Mouse (Mus musculus): ENCODE results near the gene Slc7a6. TPM values are rescaled to one million over a fixed set of nuclear protein-coding genes. Genes with fewer than 3 reads are reported as not detected.

Slc7a6 gene
- total RNA-seq, 2 experiments from 2014 or later = 34.6 to 35.0 TPM

Other genes with a start within 250 kb of the Slc7a6 start
- gene Ctrl, start 235.0 kb upstream of the Slc7a6 start, total RNA-seq (2021) = 1 to 10 TPM; 2.1 to 2.2 TPM
- gene Psmb10, start 230.4 kb upstream of the Slc7a6 start, total RNA-seq (2021) = 10 to 100 TPM; 50.6 to 70.2 TPM
- gene Lcat, start 225.5 kb upstream of the Slc7a6 start, total RNA-seq (2021) = 1 to 10 TPM; 6.4 to 8.3 TPM
- gene Slc12a4, start 202.8 kb upstream of the Slc7a6 start, total RNA-seq (2021) = 10 to 100 TPM; 19.0 to 21.5 TPM
- gene Dpep3, start 189.4 kb upstream of the Slc7a6 start, total RNA-seq (2021) = not detected
- 10 to 100 TPM; 19.6 to 23.8 TPM for gene Dus2, start 177.5 kb upstream of the Slc7a6 start, total RNA-seq (2021)
- gene Dpep2nb, start 162.9 kb upstream of the Slc7a6 start, total RNA-seq (2021) = not detected
- gene Ddx28, start 157.0 kb upstream of the Slc7a6 start, total RNA-seq (2021) = 10 to 100 TPM; 14.4 to 15.3 TPM
- 10 to 100 TPM; 15.8 to 17.2 TPM for gene Nfatc3, start 110.0 kb upstream of the Slc7a6 start, total RNA-seq (2021)
- gene Esrp2, start 31.9 kb upstream of the Slc7a6 start, total RNA-seq (2021) = not detected
- 10 to 100 TPM; 20.7 to 21.8 TPM for gene Pla2g15, start 18.5 kb upstream of the Slc7a6 start, total RNA-seq (2021)
- gene Slc7a6os, start 42.1 kb downstream of the Slc7a6 start, total RNA-seq (2021) = 10 to 100 TPM; 34.7 to 37.0 TPM
- gene Prmt7, start 42.1 kb downstream of the Slc7a6 start, total RNA-seq (2021) = 10 to 100 TPM; 45.7 to 49.5 TPM
- gene Smpd3, start 169.1 kb downstream of the Slc7a6 start, total RNA-seq (2021) = 100 to 1,000 TPM; 152 to 158 TPM
- gene Zfp90, start 246.5 kb downstream of the Slc7a6 start, total RNA-seq (2021) = 10 to 100 TPM; 39.3 to 39.8 TPM

Data from left cerebral cortex, postnatal 4 days (tissue).